Mouse (Mus musculus) liver, embryonic 14.5 days (tissue): Measurements from ENCODE around the gene Rngtt.

Experiments used
- CTCF ChIP-seq: IDR thresholded peaks from 2 replicates; pipeline ENCODE4 v1.5.1; 2016; ENCODE audit warnings: antibody characterized with exemption, low read depth, control low read depth
- EP300 ChIP-seq: IDR thresholded peaks from 2 replicates; pipeline ENCODE4 v1.6.1; 2016; ENCODE audit warnings: antibody characterized with exemption, low read depth

GRCm38 (mm10) chr4:33405723-33406293 lies 95.7 kb downstream of the Rngtt start:
- TF ChIP-seq CTCF (no peak), EP300 (no peak)
